Mouse (Mus musculus) intestine, postnatal 0 days (tissue): Measurements from ENCODE around the gene Mttp. TPM values are rescaled to one million over a fixed set of nuclear protein-coding genes. Genes with fewer than 3 reads are reported as not detected.

ENCODE experiments used
- ATAC-seq: fragments of 200-750 bp; cut with Nextera tagmentation; 2 replicates; pipeline ENCODE4 v1.8.0; 2017; ENCODE audit warnings: mild to moderate bottlenecking, moderate TSS enrichment, moderate library complexity
- H3K27ac ChIP-seq: fragments of 300-500 bp; sonication (generic); 2 replicates; pipeline ENCODE4 v1.5.1; 2014; ENCODE audit warnings: mild to moderate bottlenecking, low read depth, low read length, moderate library complexity
- H3K27me3 ChIP-seq: fragments of 300-500 bp; sonication (generic); replicated peaks from 2 replicates; pipeline ENCODE4 v1.6.1; 2014; ENCODE audit warnings: low read length, mixed read lengths; ENCODE audit not compliant: control insufficient read depth, insufficient read depth
- H3K36me3 ChIP-seq: fragments of 300-500 bp; sonication (generic); 2 replicates; pipeline ENCODE4 v1.6.1; 2014; ENCODE audit warnings: mild to moderate bottlenecking, moderate library complexity; ENCODE audit not compliant: control insufficient read depth, insufficient read depth
- H3K4me1 ChIP-seq: fragments of 300-500 bp; sonication (generic); replicated peaks from 2 replicates; pipeline ENCODE4 v1.6.1; 2014; ENCODE audit warnings: antibody characterized with exemption, low read length, mixed read lengths; ENCODE audit not compliant: control insufficient read depth, insufficient read depth
- H3K4me2 ChIP-seq: fragments of 300-500 bp; sonication (generic); replicated peaks from 2 replicates; pipeline ENCODE4 v1.6.1; 2014; ENCODE audit warnings: low read depth, mild to moderate bottlenecking, moderate library complexity
- H3K4me3 ChIP-seq: fragments of 300-500 bp; sonication (generic); 2 replicates; pipeline ENCODE4 v1.5.1; 2014; ENCODE audit warnings: low read depth, low read length
- H3K9ac ChIP-seq: fragments of 300-500 bp; sonication (generic); 2 replicates; pipeline ENCODE4 v1.6.1; 2014; ENCODE audit warnings: mild to moderate bottlenecking, low read depth, low read length
- H3K9me3 ChIP-seq: fragments of 300-500 bp; sonication (generic); 2 replicates; pipeline ENCODE4 v1.6.1; 2016; ENCODE audit warnings: mixed run types; ENCODE audit not compliant: control insufficient read depth
- CTCF ChIP-seq: sonication (generic); IDR thresholded peaks from 2 replicates; pipeline ENCODE4 v1.5.1; 2016; ENCODE audit warnings: low read depth, mild to moderate bottlenecking, control low read depth, antibody characterized with exemption, moderate library complexity
- WGBS: fragments of 180-500 bp; shearing (Covaris S2); extraction: QIAGEN DNeasy Blood & Tissue Kit; methylation state at CpG from one replicate; pipeline ENCODE4 v1.1.7; 2014; 5-methylcytosine and 5-hydroxymethylcytosine counted together
- polyA plus RNA-seq: library from polyadenylated mRNA; unstranded; fragments of >200 nt; fragmentation: Nextera tagmentation; extraction: Ambion mirVana; gene quantifications from 2 replicates; pipeline ENCODE4 v1.2.1, GENCODE M21; 2015

Mttp gene
- polyA plus RNA-seq, 1 experiment from 2014 or later = 998 TPM

- no peak for ATAC-seq
- no peaks in the 10 kb centered on the region for H3K36me3 ChIP-seq
- 80% methylated on average over 2 of the region's 2 CpGs for WGBS
- no peak for TF ChIP-seq CTCF
- no peak overlapping the region for H3K27ac ChIP-seq
- no peak overlapping the region for H3K4me3 ChIP-seq
- no peaks in the 10 kb centered on the region for H3K9me3 ChIP-seq
- H3K27me3 ChIP-seq = no peaks in the 10 kb centered on the region
- no peak overlapping the region for H3K9ac ChIP-seq
- H3K4me2 ChIP-seq = no peak overlapping the region
- H3K4me1 ChIP-seq = no peaks in the 10 kb centered on the region
Observed at GRCm38 (mm10) chr3:138182019-138182418, 37.3 kb upstream of the Mttp start.

GRCm38 (mm10) chr3:138175551-138175950 is 30.8 kb upstream of the Mttp start:
- Histone ChIP-seq H3K27ac (no peak overlapping the region), H3K9me3 (no peaks in the 10 kb centered on the region), H3K4me1 (no peaks in the 10 kb centered on the region), H3K4me3 (no peak overlapping the region), H3K4me2 (no peak overlapping the region), H3K27me3 (no peaks in the 10 kb centered on the region), H3K9ac (no peak overlapping the region), H3K36me3 (no peaks in the 10 kb centered on the region)
- ATAC-seq = no peak
- 68% methylated on average over 6 of the region's 6 CpGs for WGBS
- no peak for TF ChIP-seq CTCF

DNA sequence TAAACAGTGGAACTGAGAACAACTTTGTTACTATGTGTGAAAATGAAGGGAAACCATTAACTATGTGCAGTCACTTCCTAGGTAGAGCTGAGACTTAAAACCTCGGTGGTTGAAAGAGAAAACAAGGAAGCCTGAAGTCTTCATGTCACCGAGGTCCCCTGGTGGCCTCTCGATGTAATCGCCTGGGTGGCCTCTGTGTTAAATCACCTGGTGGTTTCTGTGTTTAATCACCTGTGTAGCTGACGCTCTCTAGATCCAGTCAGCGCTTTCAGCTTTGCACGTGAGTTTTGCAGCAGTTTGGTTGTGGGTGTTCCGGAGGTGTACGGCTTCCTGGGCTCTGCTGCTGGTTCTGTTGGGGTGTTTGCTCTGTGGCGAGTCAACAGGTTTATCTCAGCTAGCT is 28.5 kb upstream of the Mttp start:
- no peaks in the 10 kb centered on the region for H3K9me3 ChIP-seq
- ATAC-seq = no peak; the same call in 1 of the 2 replicates
- peak; percentile 39; the same call in 1 of the 2 replicates for TF ChIP-seq CTCF
- H3K36me3 ChIP-seq = no peaks in the 10 kb centered on the region
- no peak overlapping the region for H3K4me3 ChIP-seq
- H3K27me3 ChIP-seq = no peaks in the 10 kb centered on the region
- no peak overlapping the region for H3K4me2 ChIP-seq
- H3K27ac ChIP-seq = no peak overlapping the region
- 70% methylated on average over 10 of the region's 10 CpGs for WGBS
- no peak overlapping the region for H3K9ac ChIP-seq
- no peaks in the 10 kb centered on the region for H3K4me1 ChIP-seq

- 50% methylated on average over 4 of the region's 4 CpGs for WGBS
- H3K4me3 ChIP-seq = no peak overlapping the region
Observed at GRCm38 (mm10) chr3:138162553-138163183, 17.9 kb upstream of the Mttp start.

GRCm38 (mm10) chr3:138161623-138162022 is 16.9 kb upstream of the Mttp start:
- Histone ChIP-seq H3K27me3 (no peaks in the 10 kb centered on the region), H3K4me2 (no peak overlapping the region), H3K36me3 (no peaks in the 10 kb centered on the region), H3K4me3 (no peak overlapping the region), H3K9ac (no peak overlapping the region), H3K4me1 (no peaks in the 10 kb centered on the region), H3K27ac (no peak overlapping the region), H3K9me3 (no peaks in the 10 kb centered on the region)
- TF ChIP-seq CTCF = no peak
- no peak for ATAC-seq
- WGBS = 86% methylated on average over 10 of the region's 10 CpGs

More at GRCm38 (mm10) chr3:138162553-138163183, 17.9 kb upstream of the Mttp start:
- H3K9me3 ChIP-seq = no peaks in the 10 kb centered on the region
- no peak overlapping the region for H3K9ac ChIP-seq
- H3K36me3 ChIP-seq = no peaks in the 10 kb centered on the region
- no peak overlapping the region for H3K4me2 ChIP-seq
- no peak overlapping the region for H3K27ac ChIP-seq
- ATAC-seq = no peak
- no peak for TF ChIP-seq CTCF
- no peaks in the 10 kb centered on the region for H3K4me1 ChIP-seq
- H3K27me3 ChIP-seq = no peaks in the 10 kb centered on the region

- Histone ChIP-seq H3K4me3 (no peak overlapping the region), H3K4me1 (no peaks in the 10 kb centered on the region), H3K36me3 (peaks cover 10% of the 10 kb centered on the region), H3K27me3 (no peaks in the 10 kb centered on the region), H3K27ac (no peak overlapping the region), H3K4me2 (no peak overlapping the region), H3K9me3 (no peaks in the 10 kb centered on the region), H3K9ac (no peak overlapping the region)
- no peak for TF ChIP-seq CTCF
- ATAC-seq = no peak
- 83% methylated on average over 10 of the region's 10 CpGs for WGBS
Observed at GRCm38 (mm10) chr3:138156651-138157050, 11.9 kb upstream of the Mttp start.

- H3K9me3 ChIP-seq = no peaks in the 10 kb centered on the region
Observed at GRCm38 (mm10) chr3:138155062-138155461, 10.3 kb upstream of the Mttp start.

More at GRCm38 (mm10) chr3:138155062-138155461, 10.3 kb upstream of the Mttp start:
- Histone ChIP-seq H3K27ac (no peak overlapping the region), H3K27me3 (no peaks in the 10 kb centered on the region), H3K9ac (no peak overlapping the region), H3K36me3 (peaks cover 10% of the 10 kb centered on the region), H3K4me1 (no peaks in the 10 kb centered on the region), H3K4me3 (no peak overlapping the region), H3K4me2 (no peak overlapping the region)
- WGBS = 92% methylated on average over 4 of the region's 4 CpGs
- TF ChIP-seq CTCF = no peak
- no peak for ATAC-seq
